Comparison of ENCODE assay signal across 26 mouse cellular contexts in genomic region chr7:129914871-129915270, GRCm38 (mm10).
"Had no signal": no experiment of that assay in that cellular context is flagged by ENCODE, and none has a peak within 500 bp of the region (broad histone marks: within the 10 kb centered on the region; RNA-seq: fewer than 3 reads in every experiment).

No protein-coding gene starts in this region.

- H3K27ac ChIP-seq: embryonic facial prominence, embryonic 10.5 days; embryonic facial prominence, embryonic 12.5 days; embryonic facial prominence, embryonic 13.5 days; embryonic facial prominence, embryonic 15.5 days; forebrain, embryonic 10.5 days; forebrain, embryonic 12.5 days; forebrain, embryonic 13.5 days; forebrain, embryonic 15.5 days; gastrocnemius, adult 2 months; heart, adult 2 months had no signal

- H3K9me3 ChIP-seq: embryonic facial prominence, embryonic 10.5 days; embryonic facial prominence, embryonic 12.5 days; embryonic facial prominence, embryonic 13.5 days; embryonic facial prominence, embryonic 15.5 days; forebrain, embryonic 10.5 days; forebrain, embryonic 12.5 days; forebrain, embryonic 13.5 days; forebrain, embryonic 15.5 days had no signal

- H3K36me3 ChIP-seq: embryonic facial prominence, embryonic 10.5 days; embryonic facial prominence, embryonic 12.5 days; embryonic facial prominence, embryonic 13.5 days; embryonic facial prominence, embryonic 15.5 days; forebrain, embryonic 10.5 days; forebrain, embryonic 12.5 days; forebrain, embryonic 15.5 days had no signal

- H3K4me3 ChIP-seq: embryonic facial prominence, embryonic 10.5 days; embryonic facial prominence, embryonic 12.5 days; embryonic facial prominence, embryonic 13.5 days; embryonic facial prominence, embryonic 15.5 days; erythroblast, embryonic 14.5 days; forebrain, embryonic 10.5 days; forebrain, embryonic 12.5 days; forebrain, embryonic 13.5 days; forebrain, embryonic 15.5 days; gastrocnemius, adult 2 months; heart, adult 2 months had no signal

- H3K27me3 ChIP-seq: embryonic facial prominence, embryonic 12.5 days; embryonic facial prominence, embryonic 13.5 days; embryonic facial prominence, embryonic 15.5 days; forebrain, embryonic 12.5 days; forebrain, embryonic 13.5 days; forebrain, embryonic 15.5 days had no signal

- DNase-seq: cerebellum, adult 2 months; cerebellum, adult 8-10 months; cerebellum, adult 9-10 months; cerebellum, adult 9-11 months; cerebellum, postnatal 10 days; cerebellum, postnatal 14 days; cerebellum, postnatal 25 days; cerebellum, postnatal 36 days; embryo, embryonic 11 days; forebrain, postnatal 0 days; gastrocnemius, adult 2 months; gastrocnemius, postnatal 10 days; gastrocnemius, postnatal 14 days; gastrocnemius, postnatal 25 days; gastrocnemius, postnatal 36 days; heart, adult 18-20 months; heart, adult 2 months had no signal
